Mouse (Mus musculus): Measurements from ENCODE around the gene Zic5.

DNA sequence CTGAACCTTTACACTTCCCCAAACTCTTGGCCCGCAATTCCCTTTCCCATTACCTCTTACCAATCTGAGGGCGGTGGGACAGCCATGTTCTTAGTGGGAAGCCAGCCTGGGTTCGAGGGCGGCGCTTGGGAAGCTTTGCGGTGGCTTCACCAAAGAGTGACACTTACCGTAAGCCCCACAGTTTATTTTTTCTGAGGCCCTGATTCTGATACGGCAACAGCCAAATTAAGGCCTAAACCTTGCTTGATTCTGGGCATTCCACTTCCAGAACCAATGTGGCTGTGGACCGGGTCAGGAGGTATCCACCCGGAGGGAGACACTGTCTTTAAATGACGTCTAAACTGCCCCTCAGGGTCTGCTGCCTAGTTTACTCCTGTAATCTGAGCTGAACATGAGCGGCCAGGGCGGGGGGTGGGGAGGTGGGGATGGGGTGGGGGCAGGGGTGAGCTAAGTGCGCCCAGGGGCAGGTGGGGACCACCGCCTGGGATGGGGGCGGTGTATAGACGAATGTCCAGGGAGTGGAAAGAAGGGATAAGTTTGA is 7.8 kb upstream of the Zic5 start:
- TF ChIP-seq CTCF (IDR thresholded peaks at IDR 0.05; ENCODE audit: control insufficient read depth, insufficient read depth, low read length), result no peak
- TF ChIP-seq POLR2A (IDR thresholded peaks at IDR 0.05; ENCODE audit: borderline replicate concordance, control insufficient read depth, low read depth, low read length), result no peak
